Mouse (Mus musculus): ENCODE results near the gene Evi5.
A peak's percentile ranks its signal among the peaks of the same experiment; 100 is the strongest.

DNA sequence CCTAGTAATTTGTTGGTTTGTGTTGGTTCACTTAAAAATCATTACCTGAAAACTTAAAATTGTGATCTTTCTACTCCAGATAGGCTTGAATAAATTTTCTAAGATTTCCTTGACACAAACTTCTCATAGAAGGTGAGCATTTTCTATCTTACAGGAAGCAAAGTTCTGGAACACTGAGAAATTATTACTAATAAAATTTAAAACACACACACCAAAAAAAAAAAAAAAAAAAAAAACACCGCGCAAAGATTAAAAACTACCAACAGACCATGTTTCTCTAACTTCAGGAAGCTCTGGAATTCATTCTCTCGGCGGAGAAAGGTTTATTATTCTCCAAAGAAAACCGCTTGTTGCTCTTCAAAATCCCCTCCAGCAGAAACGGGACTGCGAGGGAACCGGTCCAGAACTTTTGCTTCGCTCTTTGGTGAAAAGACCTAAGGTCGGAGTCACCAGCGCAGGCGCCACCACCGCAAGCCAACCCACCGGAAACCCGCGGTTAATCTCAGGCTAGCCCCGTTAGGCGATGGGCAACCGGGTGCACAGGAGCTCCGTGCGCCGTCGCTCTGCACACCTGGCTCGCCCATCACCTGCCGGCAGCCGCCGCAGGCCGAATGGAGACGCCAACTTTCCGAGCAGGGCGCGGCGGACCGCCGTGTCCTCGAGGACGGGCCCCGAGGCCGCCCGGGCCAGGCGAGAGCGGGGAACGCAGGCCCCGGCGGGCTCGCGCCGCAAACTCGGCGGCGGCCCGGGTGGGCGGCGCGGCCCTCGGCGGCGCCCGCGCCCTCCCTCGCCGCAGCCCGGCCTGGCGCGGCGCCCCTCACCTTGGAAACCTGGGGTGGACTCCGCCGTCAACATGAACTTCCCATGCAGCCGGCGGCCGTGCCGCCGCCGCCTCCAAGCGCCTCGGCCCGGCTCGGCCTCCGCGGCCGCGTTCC, 6.7 kb downstream of the Evi5 start:
- TF ChIP-seq CTCF (IDR thresholded peaks at IDR 0.05; ENCODE audit: control insufficient read depth, insufficient read depth, insufficient replicate concordance, low read depth, low read length): no peak
- TF ChIP-seq POLR2A (IDR thresholded peaks at IDR 0.05; ENCODE audit: control insufficient read depth, low read depth, low read length): peak; percentile 27; the same call in 1 of the 2 replicates
